Mouse (Mus musculus) kidney, postnatal 36 days (tissue): ENCODE data around the gene Micall2.
"Not testable (repeated sequence)": the region's sequence is repeated elsewhere in the genome, so short reads cannot be mapped to it uniquely, and the experiment has no call there.

Experiments used
- DNase-seq, 2 experiments: peaks; one replicate each; pipeline ENCODE4 v3.0.0; 2021 to 2022; ENCODE audit warnings: mixed read lengths in 2 of 2

The Micall2 gene

GRCm38 (mm10) chr5:139727261-139727660 is 8.9 kb downstream of the Micall2 start:
- DNase-seq = no peak

- no peak for DNase-seq
Measured at GRCm38 (mm10) chr5:139726186-139726585, 9.9 kb downstream of the Micall2 start.

GRCm38 (mm10) chr5:139724336-139725116 is 11.6 kb downstream of the Micall2 start:
- DNase-seq = peak; percentile 53 to 68

GRCm38 (mm10) chr5:139723113-139723512 is 13.0 kb downstream of the Micall2 start:
- DNase-seq = peak; percentile 53 to 58

GRCm38 (mm10) chr5:139722709-139723108 is 13.4 kb downstream of the Micall2 start:
- DNase-seq = no peak

- DNase-seq = no peak
Measured at GRCm38 (mm10) chr5:139718949-139719348, 17.2 kb downstream of the Micall2 start.

- peak in 1 of 2 experiments; percentile 64 for DNase-seq
Measured at GRCm38 (mm10) chr5:139718540-139718939, 17.6 kb downstream of the Micall2 start.

GRCm38 (mm10) chr5:139717723-139718122 is 18.4 kb downstream of the Micall2 start:
- DNase-seq = peak; percentile 73 to 82

- DNase-seq = no peak
Measured at GRCm38 (mm10) chr5:139706496-139706895, 29.6 kb downstream of the Micall2 start.

GRCm38 (mm10) chr5:139702905-139703304 is 33.2 kb downstream of the Micall2 start:
- DNase-seq = peak in 1 of 2 experiments; percentile 52

- DNase-seq = peak in 1 of 2 experiments; percentile 25
Measured at GRCm38 (mm10) chr5:139702236-139702635, 33.9 kb downstream of the Micall2 start.

GRCm38 (mm10) chr5:139696954-139697353 is 39.2 kb downstream of the Micall2 start:
- no peak for DNase-seq

- not testable (repeated sequence) for DNase-seq
Measured at GRCm38 (mm10) chr5:139695876-139696275, 40.3 kb downstream of the Micall2 start.

GRCm38 (mm10) chr5:139694989-139695571 is 41.1 kb downstream of the Micall2 start:
- DNase-seq = peak; percentile 94

GRCm38 (mm10) chr5:139694292-139694988 is 41.7 kb downstream of the Micall2 start:
- DNase-seq = peak in 1 of 2 experiments; percentile 21

GRCm38 (mm10) chr5:139690791-139691190 is 45.3 kb downstream of the Micall2 start:
- DNase-seq = no peak

GRCm38 (mm10) chr5:139688356-139688755 is 47.8 kb downstream of the Micall2 start:
- DNase-seq = no peak

GRCm38 (mm10) chr5:139687646-139688045 is 48.5 kb downstream of the Micall2 start:
- peak in 1 of 2 experiments; percentile 66 for DNase-seq

GRCm38 (mm10) chr5:139686530-139687249 is 49.4 kb downstream of the Micall2 start:
- DNase-seq = no peak

- no peak for DNase-seq
Measured at GRCm38 (mm10) chr5:139683228-139683627, 52.9 kb downstream of the Micall2 start.

GRCm38 (mm10) chr5:139682631-139682977 is 53.5 kb downstream of the Micall2 start:
- no peak for DNase-seq

GRCm38 (mm10) chr5:139681832-139682630 is 54.1 kb downstream of the Micall2 start:
- no peak for DNase-seq
